In genomic region chr7:16808647-16809046, GRCm38 (mm10) we compare ENCODE assay signal across 17 mouse cellular contexts.
"Had no signal": no experiment of that assay in that cellular context is flagged by ENCODE, and none has a peak within 500 bp of the region (broad histone marks: within the 10 kb centered on the region; RNA-seq: fewer than 3 reads in every experiment).

No protein-coding gene starts in this region.

- DNase-seq: kidney, adult 11 months; kidney, adult 8-10 months; kidney, postnatal 14 days; layer of hippocampus, adult 9-11 months; lung, adult 2 months; right cerebral cortex, adult 18-20 months; right cerebral cortex, postnatal 14 days; right cerebral cortex, postnatal 4 days; thymus, adult 2 months had no signal

- ATAC-seq: liver, embryonic 12.5 days had no signal

- H3K9me3 ChIP-seq: kidney, embryonic 15.5 days; limb, embryonic 10.5 days; limb, embryonic 13.5 days; liver, embryonic 12.5 days; liver, embryonic 15.5 days; midbrain, embryonic 12.5 days; stomach, embryonic 15.5 days had no signal

- H3K4me2 ChIP-seq: kidney, embryonic 15.5 days; limb, embryonic 13.5 days; liver, embryonic 12.5 days; liver, embryonic 15.5 days; midbrain, embryonic 12.5 days; stomach, embryonic 15.5 days had no signal

- H3K27ac ChIP-seq: kidney, embryonic 15.5 days; layer of hippocampus, adult 2 months; limb, embryonic 10.5 days; limb, embryonic 13.5 days; liver, embryonic 12.5 days; liver, embryonic 15.5 days; midbrain, embryonic 12.5 days; stomach, embryonic 15.5 days had no signal

- H3K9ac ChIP-seq: kidney, embryonic 15.5 days; limb, embryonic 13.5 days; liver, embryonic 12.5 days; liver, embryonic 15.5 days; midbrain, embryonic 12.5 days; stomach, embryonic 15.5 days had no signal

- H3K4me3 ChIP-seq: kidney, embryonic 15.5 days; layer of hippocampus, adult 2 months; limb, embryonic 10.5 days; limb, embryonic 13.5 days; liver, embryonic 12.5 days; liver, embryonic 15.5 days; midbrain, embryonic 12.5 days; stomach, embryonic 15.5 days had no signal
